Mouse (Mus musculus) urinary bladder, postnatal 25 days (tissue): Measurements from ENCODE around the gene Tmem151a.

ENCODE experiments used
- DNase-seq: peaks from one replicate; pipeline ENCODE4 v3.0.0; 2022; ENCODE audit warnings: low spot score

Tmem151a gene

GRCm38 (mm10) chr19:5040862-5041523 lies 44.3 kb downstream of the Tmem151a start, which contains the start of gene Brms1:
Gene Brms1, plus strand, starts transcription at chr19:5041354.
- DNase-seq = peak; percentile 84

DNA sequence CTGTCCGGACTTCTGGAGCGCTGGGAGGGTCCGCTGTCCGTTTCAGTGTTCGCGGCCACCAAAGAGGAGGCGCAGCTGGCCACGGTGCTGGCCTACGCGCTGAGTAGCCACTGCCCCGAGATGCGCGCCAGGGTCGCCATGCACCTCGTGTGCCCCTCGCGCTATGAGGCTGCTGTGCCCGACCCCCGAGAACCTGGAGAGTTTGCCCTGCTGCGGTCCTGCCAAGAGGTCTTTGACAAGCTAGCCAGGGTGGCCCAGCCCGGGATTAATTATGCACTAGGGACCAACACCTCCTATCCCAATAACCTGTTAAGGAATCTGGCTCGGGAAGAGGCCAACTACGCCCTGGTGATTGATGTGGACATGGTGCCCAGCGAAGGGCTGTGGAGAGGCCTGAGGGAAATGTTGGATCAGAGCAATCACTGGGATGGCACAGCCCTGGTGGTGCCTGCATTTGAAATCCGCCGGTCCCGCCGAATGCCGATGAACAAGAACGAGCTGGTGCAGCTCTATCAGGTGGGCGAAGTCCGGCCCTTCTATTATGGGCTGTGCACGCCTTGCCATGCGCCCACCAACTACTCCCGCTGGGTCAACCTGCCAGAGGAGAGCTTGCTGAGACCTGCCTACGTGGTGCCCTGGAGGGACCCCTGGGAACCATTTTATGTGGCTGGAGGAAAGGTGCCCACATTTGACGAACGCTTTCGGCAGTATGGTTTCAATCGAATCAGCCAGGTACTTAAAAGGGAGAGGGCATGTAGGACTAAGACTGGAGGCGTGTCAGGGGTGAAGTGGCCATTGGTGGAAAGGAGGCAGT lies 45.8 kb downstream of the Tmem151a start:
- no peak for DNase-seq

- DNase-seq = peak; percentile 80
These were observed 46.6 kb downstream of the Tmem151a start, which contains the start of the genes B4gat1 and AC124502.3 for GRCm38 (mm10) chr19:5038709-5039156. Gene B4gat1, plus strand, starts transcription at chr19:5038826. Gene AC124502.3, plus strand, starts transcription at chr19:5038891.

GRCm38 (mm10) chr19:5037678-5038571 lies 47.4 kb downstream of the Tmem151a start:
- peak; percentile 64 for DNase-seq

DNA sequence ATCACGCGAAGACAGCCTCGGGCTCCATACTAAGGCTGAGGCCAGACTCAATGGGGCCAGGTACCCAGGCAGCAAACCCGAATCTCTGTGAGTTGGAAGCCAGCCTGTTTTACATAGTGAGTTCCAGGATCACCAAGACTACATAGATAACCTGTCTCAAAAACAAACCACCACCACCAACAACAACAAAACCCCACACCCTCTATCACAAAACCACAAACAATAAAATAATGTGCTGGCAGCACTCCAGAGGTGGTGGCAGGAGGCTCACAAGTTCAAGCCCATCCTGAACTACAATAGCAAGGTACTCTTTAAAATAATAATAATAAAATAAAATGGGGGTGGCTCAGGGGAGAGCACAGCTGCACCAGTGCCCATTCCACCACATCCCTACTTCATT lies 48.8 kb downstream of the Tmem151a start:
- DNase-seq = no peak

- no peak for DNase-seq
These were observed 52.6 kb downstream of the Tmem151a start for GRCm38 (mm10) chr19:5032686-5033085.

DNA sequence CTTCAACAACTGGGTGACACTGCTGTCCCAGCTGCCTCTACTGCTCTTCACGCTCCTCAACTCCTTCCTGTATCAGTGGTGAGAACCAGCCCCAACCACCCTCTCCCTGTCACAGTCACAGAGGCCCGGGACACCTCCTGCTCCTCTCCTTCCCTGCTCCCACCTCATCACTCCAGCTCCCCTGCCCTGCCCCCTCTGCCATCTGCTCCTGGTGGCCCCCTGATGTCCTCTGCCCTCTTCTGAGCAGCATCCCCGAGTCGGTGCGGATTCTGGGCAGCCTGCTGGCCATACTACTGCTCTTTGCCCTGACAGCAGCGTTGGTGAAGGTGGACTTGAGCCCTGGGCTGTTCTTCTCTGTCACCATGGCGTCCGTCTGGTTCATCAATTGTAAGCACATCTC lies 59.2 kb downstream of the Tmem151a start:
- DNase-seq = no peak

- DNase-seq = peak; percentile 86
These were observed 61.5 kb downstream of the Tmem151a start, which contains the start of gene Slc29a2 for GRCm38 (mm10) chr19:5023621-5024479. Gene Slc29a2, plus strand, starts transcription at chr19:5023860.

DNA sequence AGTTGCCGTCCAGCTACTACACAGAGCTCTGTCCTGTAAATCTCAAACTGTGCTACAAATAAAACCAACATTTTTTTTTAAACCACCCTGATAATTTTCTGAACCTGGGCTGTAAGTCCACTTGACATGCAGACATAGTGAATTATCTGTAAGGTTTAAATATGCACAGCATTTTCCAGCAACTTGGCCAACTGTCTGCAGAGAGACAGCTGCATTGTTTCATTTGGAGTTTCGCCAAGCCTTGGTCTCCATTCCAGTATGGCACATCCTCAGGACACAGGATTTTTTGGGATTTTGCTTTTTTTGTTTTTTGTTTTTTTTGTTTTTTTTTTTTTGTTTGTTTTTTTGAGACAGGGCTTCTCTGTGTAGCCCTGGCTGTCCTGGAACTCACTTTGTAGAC lies 63.9 kb downstream of the Tmem151a start:
- DNase-seq = no peak
